Mouse (Mus musculus) inflammation-experienced regulatory T-cells, adult 6 months (primary cell): ENCODE data around the gene Olfr1057. TPM values are rescaled to one million over a fixed set of nuclear protein-coding genes. Genes with fewer than 3 reads are reported as not detected.
"Not testable (repeated sequence)": the region's sequence is repeated elsewhere in the genome, so short reads cannot be mapped to it uniquely, and the experiment has no call there.

Experiments
- ATAC-seq: one replicate; pipeline ENCODE4 v1.8.0; 2017
- polyA plus RNA-seq, 3 experiments: library from polyadenylated mRNA; unstranded; fragments of 100-300 nt; shearing (Covaris generic); gene quantifications; one replicate each; pipeline ENCODE4 v1.2.1; 2017

Olfr1057 gene
- polyA plus RNA-seq: not detected

DNA sequence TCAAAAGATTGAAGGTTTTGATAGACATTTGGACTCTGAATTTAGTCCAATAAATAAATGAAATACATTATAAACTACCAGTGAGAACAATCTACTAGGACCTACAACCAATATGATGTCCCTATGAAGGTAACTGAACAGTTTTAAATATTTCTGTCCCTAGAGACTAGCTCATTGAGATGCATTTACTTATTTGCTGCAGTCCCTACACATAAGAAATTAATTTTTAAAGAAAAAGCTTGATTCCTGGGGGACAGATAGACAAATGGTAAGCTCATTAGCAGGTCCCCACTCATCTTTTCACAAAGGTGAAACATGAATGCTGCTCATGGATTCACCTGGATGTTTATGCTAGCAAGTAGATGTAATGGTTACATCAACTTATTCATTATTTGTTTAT is at the start of gene Olfr1057:
TSS of gene Olfr1057 (minus strand) at position 101 of the 400 bp plus-strand sequence.
- ATAC-seq: no peak

GRCm38 (mm10) chr2:86426649-86427048 is 48.5 kb upstream of the Olfr1057 start, which contains the start of gene Olfr1062:
Gene Olfr1062 (minus strand): TSS chr2:86426749.
- not testable (repeated sequence) for ATAC-seq

DNA sequence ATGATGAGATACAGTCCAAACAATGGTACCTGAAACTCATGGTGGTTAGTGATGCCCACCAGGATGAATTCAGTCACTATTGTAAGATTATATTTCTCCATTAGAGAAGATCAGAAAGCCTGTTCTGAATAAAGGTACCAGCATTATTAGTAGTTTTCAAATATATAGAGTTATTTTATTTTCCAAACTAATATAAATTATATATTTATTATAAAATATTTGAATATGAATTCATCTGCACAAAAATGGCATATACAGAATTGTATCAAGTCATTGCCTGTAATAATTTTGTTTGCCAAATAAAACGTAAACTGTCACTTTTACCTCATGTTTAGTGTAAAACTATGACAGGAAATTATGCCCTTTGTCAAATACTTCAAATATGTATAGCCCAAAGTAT is 35.8 kb upstream of the Olfr1057 start, which contains the start of gene Olfr1061:
TSS of gene Olfr1061 (minus strand) at position 101 of the 400 bp plus-strand sequence.
- ATAC-seq: no peak

- ATAC-seq: no peak
These were observed 16.9 kb upstream of the Olfr1057 start for GRCm38 (mm10) chr2:86395114-86395513.

- not testable (repeated sequence) for ATAC-seq
These were observed 10.3 kb upstream of the Olfr1057 start, which contains the start of gene Olfr1058 for GRCm38 (mm10) chr2:86388461-86388860. Gene Olfr1058 (minus strand): TSS chr2:86388561.

- not testable (repeated sequence) for ATAC-seq
These were observed 11.9 kb downstream of the Olfr1057 start for GRCm38 (mm10) chr2:86366342-86366741.

GRCm38 (mm10) chr2:86362369-86362768 is 15.8 kb downstream of the Olfr1057 start, which contains the start of gene Olfr1056:
Gene Olfr1056 (minus strand): TSS chr2:86362469.
- no peak for ATAC-seq

DNA sequence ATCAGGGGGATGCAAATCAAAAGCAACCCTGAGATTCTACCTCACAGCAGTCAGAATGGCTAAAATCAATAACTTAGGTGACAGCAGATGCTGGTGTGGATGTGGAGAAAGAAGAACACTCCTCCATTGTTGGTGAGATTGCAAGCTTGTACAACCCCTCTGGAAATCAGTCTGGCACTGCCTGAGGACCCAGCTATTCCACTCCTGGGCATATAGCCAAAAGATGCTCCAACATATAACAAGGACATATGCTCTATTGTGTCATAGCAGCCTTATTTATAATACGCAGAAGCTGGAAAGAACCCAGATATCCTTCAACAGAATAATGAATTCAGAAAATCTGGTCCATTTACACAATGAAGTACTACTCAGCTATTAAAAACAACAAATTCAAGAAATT is 26.4 kb downstream of the Olfr1057 start:
- not testable (repeated sequence) for ATAC-seq

DNA sequence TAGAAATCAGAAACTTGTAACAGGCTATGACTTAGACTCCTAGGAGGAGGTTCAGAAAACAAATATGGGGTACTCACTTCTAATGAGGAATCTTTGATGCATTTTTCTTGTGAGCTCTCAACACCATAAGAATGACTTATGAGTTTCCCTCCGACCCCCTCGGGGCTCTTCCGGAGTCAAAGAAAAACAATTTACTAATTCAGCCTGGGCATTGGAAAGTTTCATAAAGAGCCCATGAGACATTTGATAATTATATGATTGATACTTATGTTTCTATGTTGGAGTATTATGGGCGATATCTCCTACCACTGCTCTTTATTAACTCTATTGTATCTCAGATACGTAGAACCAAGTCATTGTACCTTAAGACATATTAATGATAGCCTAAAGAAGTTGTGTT is 28.0 kb downstream of the Olfr1057 start, which contains the start of gene Olfr1055:
TSS of gene Olfr1055 (minus strand) at position 101 of the 400 bp plus-strand sequence.
- no peak for ATAC-seq

DNA sequence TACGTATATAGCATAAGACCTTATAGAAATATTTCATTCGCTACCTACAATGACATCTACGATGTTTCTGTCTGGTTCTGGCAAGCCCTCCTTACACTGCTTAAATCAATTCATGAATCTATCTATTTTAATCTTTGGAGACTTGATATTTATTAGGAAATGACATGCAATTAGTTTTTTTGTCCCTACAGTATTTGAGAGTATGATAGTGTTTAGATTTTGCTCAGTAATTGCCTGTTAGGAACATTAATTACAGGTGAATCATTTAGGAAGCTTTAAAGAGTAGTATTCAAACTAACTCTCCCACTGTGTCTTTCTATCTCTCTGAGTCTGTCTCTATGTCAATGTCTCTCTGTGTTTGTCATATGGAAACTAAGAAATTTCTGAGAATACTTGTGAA is 42.9 kb downstream of the Olfr1057 start, which contains the start of gene Olfr1054:
TSS of gene Olfr1054 (minus strand) at position 101 of the 400 bp plus-strand sequence.
- ATAC-seq: no peak

Other genes with a start within 250 kb of the Olfr1057 start
- gene Olfr1039, start 242.5 kb downstream of the Olfr1057 start, polyA plus RNA-seq: not detected
- gene Olfr1040, start 231.7 kb downstream of the Olfr1057 start, polyA plus RNA-seq: not detected
- gene Olfr1042, start 216.6 kb downstream of the Olfr1057 start, polyA plus RNA-seq: not detected
- not detected for gene Olfr1043, start 210.9 kb downstream of the Olfr1057 start, polyA plus RNA-seq
- gene Olfr1044, start 200.6 kb downstream of the Olfr1057 start, polyA plus RNA-seq: not detected
- not detected for gene Olfr52, start 192.7 kb downstream of the Olfr1057 start, polyA plus RNA-seq
- not detected for gene Olfr1045, start 175.4 kb downstream of the Olfr1057 start, polyA plus RNA-seq
- gene Olfr1046, start 159.1 kb downstream of the Olfr1057 start, polyA plus RNA-seq: not detected
- not detected for gene Olfr1047, start 147.0 kb downstream of the Olfr1057 start, polyA plus RNA-seq
- gene Olfr1048, start 138.1 kb downstream of the Olfr1057 start, polyA plus RNA-seq: not detected
- gene Olfr1049, start 120.1 kb downstream of the Olfr1057 start, polyA plus RNA-seq: not detected
- not detected for gene Olfr1051, start 99.3 kb downstream of the Olfr1057 start, polyA plus RNA-seq
- under 1 TPM in 1 of 3 experiments, not detected in 2; 0.21 TPM for gene Olfr1052, start 85.9 kb downstream of the Olfr1057 start, polyA plus RNA-seq
- gene Olfr1053, start 63.1 kb downstream of the Olfr1057 start, polyA plus RNA-seq: not detected
- gene Olfr1054, start 43.0 kb downstream of the Olfr1057 start, polyA plus RNA-seq: not detected
- gene Olfr1055, start 28.1 kb downstream of the Olfr1057 start, polyA plus RNA-seq: not detected
- gene Olfr1056, start 15.9 kb downstream of the Olfr1057 start, polyA plus RNA-seq: not detected
- not detected for gene Olfr1058, start 10.2 kb upstream of the Olfr1057 start, polyA plus RNA-seq
- gene Olfr1061, start 35.7 kb upstream of the Olfr1057 start, polyA plus RNA-seq: not detected
- gene Olfr1062, start 48.4 kb upstream of the Olfr1057 start, polyA plus RNA-seq: not detected
- not detected for gene Olfr1065, start 72.2 kb upstream of the Olfr1057 start, polyA plus RNA-seq
- gene Olfr1066, start 77.9 kb upstream of the Olfr1057 start, polyA plus RNA-seq: not detected
- not detected for gene Olfr228, start 109.0 kb upstream of the Olfr1057 start, polyA plus RNA-seq
- not detected for gene Olfr1076, start 130.1 kb upstream of the Olfr1057 start, polyA plus RNA-seq
- not detected for gene Olfr1079, start 164.1 kb upstream of the Olfr1057 start, polyA plus RNA-seq
- not detected for gene Olfr1080, start 179.8 kb upstream of the Olfr1057 start, polyA plus RNA-seq
- not detected for gene Olfr1082, start 220.6 kb upstream of the Olfr1057 start, polyA plus RNA-seq